Mouse (Mus musculus) megakaryocyte, adult 5-6 weeks (primary cell): ENCODE measurements around the gene Togaram2. TPM values are rescaled to one million over a fixed set of nuclear protein-coding genes. Genes with fewer than 3 reads are reported as not detected.
"Not testable (repeated sequence)": the region's sequence is repeated elsewhere in the genome, so short reads cannot be mapped to it uniquely, and the experiment has no call there.

Experiments used
- ATAC-seq: 2 replicates; pipeline ENCODE4 v1.8.0; 2016; ENCODE audit warnings: mild to moderate bottlenecking, inconsistent platforms; ENCODE audit not compliant: poor library complexity, severe bottlenecking
- total RNA-seq, 2 experiments: library from RNA; stranded (forward) in 1 of 2; stranded (reverse) in 1 of 2; fragments of 153-499, 151-499 nt in 1 of 2; fragments of 221-1000, 200-1000 nt in 1 of 2; gene quantifications; 2 replicates each; pipeline versions ENCODE4 v1.2.3 to v1.2.4; 2015 to 2017

Togaram2 gene
- total RNA-seq, 2 experiments from 2014 or later: not detected

- ATAC-seq: no peak
Measured at GRCm38 (mm10) chr17:71721019-71721418, 48.0 kb downstream of the Togaram2 start.

- ATAC-seq: no peak
Measured at GRCm38 (mm10) chr17:71730655-71731054, 57.6 kb downstream of the Togaram2 start.

GRCm38 (mm10) chr17:71736442-71736841, 63.4 kb downstream of the Togaram2 start:
- ATAC-seq: no peak

- no peak for ATAC-seq
Measured at GRCm38 (mm10) chr17:71742156-71742555, 69.1 kb downstream of the Togaram2 start.

GRCm38 (mm10) chr17:71742935-71743334, 69.9 kb downstream of the Togaram2 start:
- no peak for ATAC-seq

GRCm38 (mm10) chr17:71746114-71746513, 73.1 kb downstream of the Togaram2 start:
- no peak for ATAC-seq

GRCm38 (mm10) chr17:71747561-71747960, 74.5 kb downstream of the Togaram2 start:
- no peak for ATAC-seq

GRCm38 (mm10) chr17:71749616-71750168, 76.6 kb downstream of the Togaram2 start:
- no peak for ATAC-seq

- no peak for ATAC-seq
Measured at GRCm38 (mm10) chr17:71752831-71753230, 79.8 kb downstream of the Togaram2 start, which contains the start of gene Pcare. TSS of gene Pcare (minus strand) at chr17:71752894.

GRCm38 (mm10) chr17:71760536-71760935, 87.5 kb downstream of the Togaram2 start:
- no peak for ATAC-seq

- not testable (repeated sequence) for ATAC-seq
Measured at GRCm38 (mm10) chr17:71768173-71768572, 95.1 kb downstream of the Togaram2 start, which contains the start of gene Clip4. TSS of gene Clip4 (plus strand) at chr17:71768473.

- no peak for ATAC-seq
Measured at GRCm38 (mm10) chr17:71769564-71769963, 96.5 kb downstream of the Togaram2 start.

GRCm38 (mm10) chr17:71770696-71771095, 97.6 kb downstream of the Togaram2 start:
- no peak for ATAC-seq

- ATAC-seq: no peak
Measured at GRCm38 (mm10) chr17:71774173-71774572, 101.1 kb downstream of the Togaram2 start.

- no peak for ATAC-seq
Measured at GRCm38 (mm10) chr17:71775279-71775678, 102.2 kb downstream of the Togaram2 start.

GRCm38 (mm10) chr17:71778696-71779095, 105.6 kb downstream of the Togaram2 start:
- ATAC-seq: no peak

Other genes with a start within 250 kb of the Togaram2 start
- 2.4 and 4.2 TPM in 2 replicates for gene Gm4707, start 213.3 kb upstream of the Togaram2 start, total RNA-seq (2015)
- 4.0 and 4.8 TPM in 2 replicates for gene Gm4707, start 213.3 kb upstream of the Togaram2 start, total RNA-seq (2017)
- 188 and 196 TPM in 2 replicates for gene Smchd1, start 197.9 kb upstream of the Togaram2 start, total RNA-seq (2015)
- 244 and 254 TPM in 2 replicates for gene Smchd1, start 197.9 kb upstream of the Togaram2 start, total RNA-seq (2017)
- 73.8 and 79.1 TPM in 2 replicates for gene Ndc80, start 146.4 kb upstream of the Togaram2 start, total RNA-seq (2015)
- 108 and 113 TPM in 2 replicates for gene Ndc80, start 146.4 kb upstream of the Togaram2 start, total RNA-seq (2017)
- not detected in 2 replicates for gene Spdya, start 121.2 kb upstream of the Togaram2 start, total RNA-seq (2015)
- not detected in 2 replicates for gene Spdya, start 121.2 kb upstream of the Togaram2 start, total RNA-seq (2017)
- 25.9 and 29.4 TPM in 2 replicates for gene Wdr43, start 57.4 kb upstream of the Togaram2 start, total RNA-seq (2015)
- 75.9 and 89.8 TPM in 2 replicates for gene Wdr43, start 57.4 kb upstream of the Togaram2 start, total RNA-seq (2017)
- gene Pcare, start 79.6 kb downstream of the Togaram2 start, total RNA-seq (2015): not detected in 2 replicates
- not detected in 2 replicates for gene Pcare, start 79.6 kb downstream of the Togaram2 start, total RNA-seq (2017)
- gene Clip4, start 95.2 kb downstream of the Togaram2 start, total RNA-seq (2015): 0.45 TPM in 1 of 2 replicates, not detected in the other
- not detected in 2 replicates for gene Clip4, start 95.2 kb downstream of the Togaram2 start, total RNA-seq (2017)